Mouse (Mus musculus): Measurements from ENCODE around the gene 4922502D21Rik.

DNA sequence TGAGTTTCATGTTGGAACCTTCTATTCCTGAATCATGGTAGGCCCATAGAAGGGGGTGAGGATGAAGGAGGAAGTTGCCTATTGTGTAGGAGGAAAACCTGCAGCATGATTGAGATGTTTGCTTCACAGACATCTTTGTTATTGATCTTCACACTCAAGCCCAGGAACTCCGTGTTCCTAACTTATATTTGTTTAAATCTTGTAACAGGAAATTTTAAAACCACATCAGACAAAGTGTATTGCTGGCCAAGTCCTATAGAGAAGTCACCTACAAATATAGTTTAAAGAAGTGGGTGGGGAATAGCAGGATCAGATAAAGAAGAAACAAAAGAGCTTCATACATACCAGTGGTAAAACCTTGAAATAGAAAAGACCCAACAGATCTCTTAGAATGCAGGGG, 27.4 kb downstream of the 4922502D21Rik start:
- TF ChIP-seq CTCF (IDR thresholded peaks at IDR 0.05; ENCODE audit: extremely low read depth, insufficient read length, insufficient replicate concordance, low read depth, low read length) = no peak
- no peak for TF ChIP-seq POLR2A (IDR thresholded peaks at IDR 0.05; ENCODE audit: low read depth, low read length)
